Mouse (Mus musculus) forebrain, embryonic 14.5 days (tissue): ENCODE measurements around the gene Tmigd1. TPM values are rescaled to one million over a fixed set of nuclear protein-coding genes. Genes with fewer than 3 reads are reported as not detected.

ENCODE experiments used
- ATAC-seq: fragments of 200-750 bp; cut with Nextera tagmentation; 2 replicates; pipeline ENCODE4 v1.8.0; 2017; ENCODE audit warnings: mild to moderate bottlenecking, moderate library complexity
- DNase-seq: peaks from one replicate; pipeline ENCODE4 v3.0.0-alpha.2; 2015; ENCODE audit warnings: low spot score
- H3K27ac ChIP-seq: fragments of 300-500 bp; sonication (generic); 2 replicates; pipeline ENCODE4 v1.5.1; 2014; ENCODE audit warnings: low read depth, mild to moderate bottlenecking, control low read depth, low read length, moderate library complexity
- H3K27me3 ChIP-seq: fragments of 300-500 bp; sonication (generic); replicated peaks from 2 replicates; pipeline ENCODE4 v1.6.1; 2014; ENCODE audit warnings: low read length, control low read depth, mixed read lengths; ENCODE audit not compliant: control insufficient read depth, insufficient read depth
- H3K36me3 ChIP-seq: fragments of 300-500 bp; sonication (generic); 2 replicates; pipeline ENCODE4 v1.6.1; 2014; ENCODE audit warnings: low read length, control low read depth; ENCODE audit not compliant: control insufficient read depth, insufficient read depth
- H3K4me1 ChIP-seq: fragments of 300-500 bp; sonication (generic); 2 replicates; pipeline ENCODE4 v1.6.1; 2014; ENCODE audit warnings: antibody characterized with exemption, low read length, control low read depth; ENCODE audit not compliant: control insufficient read depth, insufficient read depth
- H3K4me2 ChIP-seq: fragments of 300-500 bp; sonication (generic); 2 replicates; pipeline ENCODE4 v1.6.1; 2014; ENCODE audit warnings: mild to moderate bottlenecking, control low read depth, low read length
- H3K4me3 ChIP-seq: fragments of 300-500 bp; sonication (generic); 2 replicates; pipeline ENCODE4 v1.5.1; 2014; ENCODE audit warnings: low read depth, low read length, control low read depth
- H3K9ac ChIP-seq: fragments of 300-500 bp; sonication (generic); 2 replicates; pipeline ENCODE4 v1.6.1; 2014; ENCODE audit warnings: mild to moderate bottlenecking, low read length, control low read depth, moderate library complexity
- H3K9me3 ChIP-seq: fragments of 300-500 bp; sonication (generic); replicated peaks from 2 replicates; pipeline ENCODE4 v1.6.1; 2016; ENCODE audit warnings: low read length, control low read depth, mixed read lengths; ENCODE audit not compliant: control insufficient read depth
- WGBS: fragments of 180-500 bp; shearing (Covaris S2); extraction: QIAGEN DNeasy Blood & Tissue Kit; methylation state at CpG from one replicate; pipeline ENCODE4 v1.1.7; 2014; 5-methylcytosine and 5-hydroxymethylcytosine counted together
- polyA plus RNA-seq: library from polyadenylated mRNA; unstranded; fragments of >200 nt; fragmentation: Nextera tagmentation; extraction: Ambion mirVana; gene quantifications from 2 replicates; pipeline ENCODE4 v1.2.1, GENCODE M21; 2014

Tmigd1 gene
- polyA plus RNA-seq, 1 experiment from 2014 or later: not detected

DNA sequence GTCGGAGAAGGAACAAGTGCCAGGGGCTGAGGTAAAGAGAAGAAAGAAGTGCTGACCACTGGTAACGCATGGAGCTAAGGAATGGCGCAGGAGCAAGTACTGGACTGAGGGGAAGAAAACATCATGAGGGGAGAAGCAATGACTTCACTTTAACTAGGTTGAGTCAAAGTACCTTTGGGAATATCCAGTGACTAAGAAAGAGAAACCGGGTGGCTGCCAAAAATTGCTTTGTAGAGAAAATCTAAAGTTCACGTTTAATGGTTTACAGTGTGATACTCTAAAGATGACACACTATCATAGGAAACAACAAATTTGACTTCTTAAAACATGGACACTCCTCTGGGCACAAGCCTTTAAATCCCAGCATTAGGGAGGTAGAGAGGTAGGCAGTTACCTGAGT, 28.1 kb upstream of the Tmigd1 start:
- no peak overlapping the region for H3K4me3 ChIP-seq
- peaks cover 2% of the 10 kb centered on the region; the same call in 1 of the 2 replicates for H3K4me1 ChIP-seq
- DNase-seq: no peak
- 94% methylated on average over 5 of the region's 5 CpGs for WGBS
- H3K36me3 ChIP-seq: no peaks in the 10 kb centered on the region
- H3K4me2 ChIP-seq: no peak overlapping the region
- H3K27ac ChIP-seq: no peak overlapping the region
- no peaks in the 10 kb centered on the region for H3K9me3 ChIP-seq
- ATAC-seq: no peak
- no peak overlapping the region for H3K9ac ChIP-seq
- H3K27me3 ChIP-seq: no peaks in the 10 kb centered on the region

DNA sequence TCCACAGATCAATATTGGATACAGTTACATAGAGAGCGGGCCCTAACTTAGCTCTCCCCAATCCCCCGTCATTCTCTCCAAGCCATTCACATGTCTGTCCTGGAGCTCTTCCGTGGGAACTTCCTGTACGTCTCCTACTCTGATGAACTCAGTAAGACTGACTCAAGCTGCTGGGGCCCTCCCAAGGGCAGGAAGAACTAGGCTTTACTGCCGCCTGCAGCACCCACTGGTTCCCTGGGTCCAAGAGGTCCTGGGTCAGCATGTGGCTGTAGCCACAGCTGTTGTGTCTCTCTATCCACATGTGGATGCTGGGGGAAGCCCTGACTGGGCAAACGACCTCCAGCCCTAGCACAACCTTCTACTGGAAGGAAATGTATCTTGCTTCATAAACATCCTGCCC, 27.2 kb upstream of the Tmigd1 start:
- H3K9me3 ChIP-seq: no peaks in the 10 kb centered on the region
- WGBS: 79% methylated on average over 6 of the region's 6 CpGs
- ATAC-seq (no peak), DNase-seq (no peak)
- H3K4me3 ChIP-seq: no peak overlapping the region
- no peak overlapping the region for H3K27ac ChIP-seq
- H3K36me3 ChIP-seq: no peaks in the 10 kb centered on the region
- no peak overlapping the region for H3K4me2 ChIP-seq
- peaks cover 2% of the 10 kb centered on the region; the same call in 1 of the 2 replicates for H3K4me1 ChIP-seq
- H3K27me3 ChIP-seq: no peaks in the 10 kb centered on the region
- H3K9ac ChIP-seq: no peak overlapping the region

DNA sequence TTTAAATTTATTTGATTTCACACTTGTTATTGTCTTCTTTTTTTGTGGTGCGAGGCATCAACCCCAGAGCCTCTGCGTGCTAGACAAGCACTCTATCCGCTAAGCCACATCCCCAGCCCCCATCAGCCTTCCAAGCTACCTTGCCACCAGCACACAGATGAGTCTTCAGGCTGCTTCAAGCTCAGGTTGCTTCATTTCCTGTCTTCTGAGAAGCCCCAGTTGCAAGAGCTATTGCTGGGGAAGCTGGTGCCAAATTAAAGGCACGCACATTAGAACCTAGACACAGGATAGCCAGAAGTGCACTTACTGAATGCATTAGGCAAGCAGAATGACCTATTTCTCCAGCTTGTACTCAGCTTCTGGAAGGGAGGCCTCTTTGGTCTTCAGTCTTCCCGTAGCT, 22.1 kb upstream of the Tmigd1 start:
- H3K4me3 ChIP-seq: no peak overlapping the region
- no peaks in the 10 kb centered on the region for H3K36me3 ChIP-seq
- ATAC-seq (no peak), DNase-seq (no peak)
- H3K4me2 ChIP-seq: no peak overlapping the region
- H3K9ac ChIP-seq: no peak overlapping the region
- no peaks in the 10 kb centered on the region for H3K27me3 ChIP-seq
- no peak overlapping the region for H3K27ac ChIP-seq
- H3K9me3 ChIP-seq: no peaks in the 10 kb centered on the region
- H3K4me1 ChIP-seq: no peaks in the 10 kb centered on the region
- 92% methylated on average over 5 of the region's 5 CpGs for WGBS

DNA sequence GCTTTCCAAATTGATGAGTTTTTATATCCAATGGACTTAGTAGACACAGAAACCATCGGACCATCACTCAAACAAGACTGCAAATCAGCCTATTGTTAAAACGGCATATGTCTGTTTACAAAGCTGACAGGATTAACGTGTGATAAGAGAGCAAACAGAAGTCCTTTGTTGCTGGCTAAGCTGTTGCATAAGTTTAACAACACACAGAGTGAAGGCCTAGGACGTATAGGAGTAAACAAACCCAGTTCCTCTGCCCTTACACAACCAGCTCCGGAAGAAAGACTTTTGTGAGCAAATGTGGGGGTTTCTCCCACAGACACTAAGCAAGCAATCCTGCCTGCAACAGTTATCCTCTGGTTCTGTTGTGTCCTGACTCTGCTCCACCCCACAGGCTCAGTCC, 17.5 kb upstream of the Tmigd1 start:
- Histone ChIP-seq H3K27ac (no peak overlapping the region), H3K27me3 (no peaks in the 10 kb centered on the region), H3K4me3 (no peak overlapping the region), H3K4me1 (no peaks in the 10 kb centered on the region), H3K9ac (no peak overlapping the region), H3K36me3 (no peaks in the 10 kb centered on the region), H3K9me3 (no peaks in the 10 kb centered on the region), H3K4me2 (no peak overlapping the region)
- WGBS: 41% methylated on average over 5 of the region's 5 CpGs
- ATAC-seq (no peak), DNase-seq (no peak)

DNA sequence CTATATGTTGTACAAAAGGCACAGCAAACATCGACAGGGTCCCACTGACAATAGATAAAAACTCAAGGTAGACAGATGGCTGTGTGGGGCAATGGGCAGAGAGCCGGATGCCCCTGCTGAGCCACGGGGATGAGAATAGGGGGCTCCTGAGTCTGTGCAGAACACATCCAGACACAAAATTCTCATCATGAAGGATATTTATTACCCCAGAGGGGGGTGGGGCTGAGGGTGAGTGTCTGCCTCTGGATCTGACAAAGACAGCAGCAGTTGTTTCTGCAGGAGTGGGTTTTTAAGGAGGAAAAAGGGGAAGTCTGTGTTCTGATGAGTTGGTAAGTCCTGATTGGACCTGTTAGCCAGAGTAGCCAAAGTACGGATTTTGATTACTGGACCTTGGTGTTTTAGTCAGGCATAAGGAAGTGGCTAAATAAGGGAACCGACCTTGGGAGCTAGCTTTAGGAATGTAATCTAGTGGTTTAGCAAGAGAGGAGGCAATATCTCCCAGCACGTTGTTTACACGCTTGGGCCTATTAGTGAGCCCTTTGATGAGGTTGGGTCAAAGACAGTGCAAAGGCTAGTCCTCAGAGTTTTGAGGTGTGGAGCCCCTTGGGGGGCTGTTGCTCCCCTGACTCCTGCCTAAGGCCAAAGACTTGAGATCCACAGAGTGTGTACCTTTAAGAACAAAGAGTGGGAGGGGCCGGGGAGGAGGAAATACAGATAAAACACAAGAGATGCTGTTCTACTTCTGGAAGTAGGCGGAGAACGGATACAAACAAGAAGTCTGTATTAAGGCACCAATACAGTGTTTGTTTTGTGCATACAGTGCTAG, 12.4 kb upstream of the Tmigd1 start:
- Histone ChIP-seq H3K9ac (no peak overlapping the region), H3K4me2 (no peak overlapping the region), H3K27me3 (no peaks in the 10 kb centered on the region), H3K36me3 (no peaks in the 10 kb centered on the region), H3K9me3 (no peaks in the 10 kb centered on the region), H3K27ac (no peak overlapping the region), H3K4me1 (no peaks in the 10 kb centered on the region), H3K4me3 (no peak overlapping the region)
- DNase-seq: no peak
- WGBS: 73% methylated on average over 10 of the region's 10 CpGs
- ATAC-seq: no peak

DNA sequence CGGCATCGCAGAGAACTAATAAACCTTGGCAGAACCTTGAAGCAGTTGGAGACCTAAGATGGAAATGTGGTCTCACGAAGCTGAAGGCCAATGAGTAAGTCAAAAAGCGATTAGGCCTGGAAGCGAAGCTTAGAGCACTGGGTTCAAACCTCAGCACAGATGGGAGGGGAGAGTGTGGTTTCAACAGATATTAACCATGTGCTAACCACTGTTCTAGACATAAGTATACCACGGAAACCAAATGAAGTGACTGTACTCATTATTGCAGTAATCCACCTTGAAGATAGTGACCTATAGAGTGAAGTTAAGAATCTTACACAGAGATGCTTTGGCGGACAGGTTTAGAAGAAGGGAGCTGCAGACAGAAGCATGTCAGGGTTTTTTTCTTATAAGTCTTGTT, 10.8 kb upstream of the Tmigd1 start:
- Histone ChIP-seq H3K9ac (no peak overlapping the region), H3K4me3 (no peak overlapping the region), H3K9me3 (no peaks in the 10 kb centered on the region), H3K27ac (no peak overlapping the region), H3K27me3 (no peaks in the 10 kb centered on the region), H3K4me1 (no peaks in the 10 kb centered on the region), H3K36me3 (no peaks in the 10 kb centered on the region), H3K4me2 (no peak overlapping the region)
- 93% methylated on average over 7 of the region's 7 CpGs for WGBS
- no peak for ATAC-seq
- no peak for DNase-seq

DNA sequence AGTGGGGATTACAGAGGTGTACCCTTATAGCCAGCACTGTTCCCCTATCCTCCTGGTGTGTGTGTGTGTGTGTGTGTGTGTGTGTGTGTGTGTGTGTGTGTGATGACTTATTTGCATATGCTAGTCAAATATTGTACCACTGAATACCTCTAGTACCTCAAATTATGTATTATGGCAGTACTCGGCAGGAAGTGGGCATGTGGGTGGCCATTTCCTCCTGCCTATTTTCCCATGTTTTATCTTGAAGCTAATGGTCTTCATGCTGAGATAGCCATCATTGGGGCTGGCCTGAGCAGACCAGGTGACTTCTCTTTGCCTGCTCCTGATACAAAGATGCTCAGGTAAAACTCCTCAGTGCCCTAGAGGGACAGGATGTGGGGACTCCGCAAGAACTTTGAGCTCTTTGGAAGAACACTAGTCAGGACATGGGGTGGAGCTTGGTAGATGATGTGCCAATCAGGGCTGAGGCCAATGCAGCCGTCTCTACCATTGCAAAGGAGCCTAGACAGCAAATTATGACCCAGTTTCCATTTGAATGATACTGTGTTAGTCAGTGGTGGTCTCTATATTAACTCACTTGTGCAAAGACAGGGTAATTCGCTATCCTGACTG, 10.1 kb upstream of the Tmigd1 start:
- WGBS: 79% methylated on average over 4 of the region's 4 CpGs
- H3K4me1 ChIP-seq: no peaks in the 10 kb centered on the region
- no peaks in the 10 kb centered on the region for H3K27me3 ChIP-seq
- no peak overlapping the region for H3K9ac ChIP-seq
- no peaks in the 10 kb centered on the region for H3K9me3 ChIP-seq
- no peak overlapping the region for H3K4me3 ChIP-seq
- H3K36me3 ChIP-seq: no peaks in the 10 kb centered on the region
- DNase-seq (no peak), ATAC-seq (no peak)
- H3K27ac ChIP-seq: no peak overlapping the region
- H3K4me2 ChIP-seq: no peak overlapping the region

DNA sequence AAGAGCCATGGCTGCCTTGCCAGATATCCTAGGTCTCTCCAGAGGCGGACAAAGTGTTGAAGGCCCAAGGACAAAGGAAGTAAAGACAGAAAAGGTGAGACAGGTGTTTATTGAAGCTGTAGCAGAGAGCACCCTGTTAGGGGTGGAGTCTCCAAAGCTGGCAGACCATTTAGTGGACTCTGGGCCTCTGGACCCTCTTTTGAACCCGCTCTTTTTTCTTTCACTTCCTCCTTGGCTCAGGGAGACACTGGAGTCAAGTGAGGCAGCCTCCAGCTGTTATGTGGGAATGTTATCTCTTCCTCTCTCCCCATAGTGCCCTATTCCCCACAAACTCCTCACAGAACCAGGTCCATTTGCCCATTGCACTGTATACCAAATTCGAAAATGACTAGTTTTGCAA, 9.0 kb upstream of the Tmigd1 start:
- no peak overlapping the region for H3K4me2 ChIP-seq
- no peaks in the 10 kb centered on the region for H3K36me3 ChIP-seq
- H3K27me3 ChIP-seq: no peaks in the 10 kb centered on the region
- H3K9me3 ChIP-seq: no peaks in the 10 kb centered on the region
- H3K4me1 ChIP-seq: no peaks in the 10 kb centered on the region
- ATAC-seq: no peak
- no peak for DNase-seq
- no peak overlapping the region for H3K27ac ChIP-seq
- H3K9ac ChIP-seq: no peak overlapping the region
- 81% methylated on average over 3 of the region's 3 CpGs for WGBS
- H3K4me3 ChIP-seq: no peak overlapping the region

DNA sequence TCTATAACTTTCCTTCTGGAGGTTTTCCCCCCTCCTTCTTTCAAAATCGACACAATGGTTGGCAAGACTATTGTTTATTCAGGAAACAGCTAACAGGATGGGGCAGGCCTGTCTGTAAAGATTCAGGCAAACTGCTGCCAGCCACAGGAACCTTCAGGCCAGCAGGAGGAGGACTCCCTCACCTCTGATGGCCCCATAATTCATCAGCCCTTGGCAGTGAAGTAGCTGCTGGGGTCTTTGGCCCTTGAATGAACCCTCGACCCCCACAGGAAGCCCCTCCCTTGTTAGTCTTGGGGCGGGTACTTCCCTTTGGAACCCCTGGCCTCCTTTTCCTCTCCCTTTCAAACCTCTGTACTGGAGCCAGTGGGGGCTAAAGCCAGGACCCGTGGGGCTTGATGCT, 8.4 kb upstream of the Tmigd1 start:
- DNase-seq: no peak

More for the DNA sequence above, 8.4 kb upstream of the Tmigd1 start:
- Histone ChIP-seq H3K4me3 (no peak overlapping the region), H3K27ac (no peak overlapping the region), H3K36me3 (no peaks in the 10 kb centered on the region), H3K4me1 (no peaks in the 10 kb centered on the region), H3K4me2 (no peak overlapping the region), H3K27me3 (no peaks in the 10 kb centered on the region), H3K9me3 (no peaks in the 10 kb centered on the region), H3K9ac (no peak overlapping the region)
- ATAC-seq: no peak
- WGBS: 49% methylated on average over 4 of the region's 4 CpGs
